Comparison of ENCODE assay signal across 9 mouse cellular contexts in the genomic region with DNA sequence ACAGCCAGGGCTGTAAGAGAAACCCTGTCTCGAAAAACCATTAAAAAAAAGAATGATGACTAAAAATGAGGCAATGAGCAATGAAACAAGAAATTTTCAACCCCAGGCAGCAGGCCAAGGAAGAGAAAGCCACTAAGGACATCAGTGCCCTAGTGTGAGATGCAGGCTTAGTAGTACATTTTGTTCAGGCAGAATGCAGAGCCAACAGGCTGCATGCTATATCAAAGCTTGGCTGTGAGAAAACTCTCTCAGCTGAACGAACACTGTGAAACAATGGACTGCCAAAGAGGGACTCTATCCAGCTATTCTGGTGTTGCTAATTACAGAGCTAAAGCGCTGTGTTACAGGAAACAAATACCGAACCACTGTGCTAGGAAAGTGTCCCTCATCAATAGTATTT.
A peak's percentile ranks its signal among the peaks of the same experiment; 100 is the strongest.
DNase-seq lines count a peak whose midpoint lies in the region; ATAC-seq lines count a peak whose summit lies in the region.
"Had no signal": no experiment of that assay in that cellular context is flagged by ENCODE, and none has a peak within 500 bp of the region (broad histone marks: within the 10 kb centered on the region; RNA-seq: fewer than 3 reads in every experiment).

No protein-coding gene starts in this region.

- H3K4me2 ChIP-seq in midbrain, embryonic 16.5 days (ENCODE audit: low read length), result no peak overlapping the region
- H3K4me2 ChIP-seq: lung, embryonic 15.5 days had no signal

- ATAC-seq in midbrain, embryonic 16.5 days, result no peak

- H3K36me3 ChIP-seq in midbrain, embryonic 16.5 days (ENCODE audit: control insufficient read depth, insufficient read depth, low read length), result no peaks in the 10 kb centered on the region
- H3K36me3 ChIP-seq: lung, embryonic 15.5 days had no signal

- DNase-seq in adrenal gland, postnatal 10 days, result peak; percentile 8
- no peak for DNase-seq in adrenal gland, adult (ENCODE audit: inconsistent age in 2 of 2, low spot score in 1 of 2)
- peak; percentile 16 to 81 for DNase-seq in layer of hippocampus, adult 18-20 months (ENCODE audit: low spot score in 2 of 2)
- DNase-seq in layer of hippocampus, postnatal 25 days (ENCODE audit: extremely low spot score in 1 of 2, low spot score in 1 of 2), result no peak
- DNase-seq in gastrocnemius, postnatal 25 days, result peak; percentile 61
- peak; percentile 32 for DNase-seq in lung, postnatal 36 days
- DNase-seq in urinary bladder, adult 2 months (ENCODE audit: low spot score), result no peak

- H3K9ac ChIP-seq in midbrain, embryonic 16.5 days (ENCODE audit: low read depth, low read length), result no peak overlapping the region
- H3K9ac ChIP-seq: lung, embryonic 15.5 days had no signal

- H3K27ac ChIP-seq in midbrain, embryonic 16.5 days (ENCODE audit: low read length), result no peak overlapping the region
- H3K27ac ChIP-seq: lung, embryonic 15.5 days had no signal

- H3K4me3 ChIP-seq in midbrain, embryonic 16.5 days (ENCODE audit: low read depth, low read length), result no peak overlapping the region
- H3K4me3 ChIP-seq: lung, embryonic 15.5 days had no signal

- H3K4me1 ChIP-seq in midbrain, embryonic 16.5 days (ENCODE audit: control insufficient read depth, insufficient read depth, low read length), result no peaks in the 10 kb centered on the region
- H3K4me1 ChIP-seq: lung, embryonic 15.5 days had no signal

- 69% methylated on average over 4 of the region's 4 CpGs for WGBS in midbrain, embryonic 16.5 days

- H3K27me3 ChIP-seq in midbrain, embryonic 16.5 days (ENCODE audit: control insufficient read depth, insufficient read depth, low read depth, low read length), result no peaks in the 10 kb centered on the region
- H3K27me3 ChIP-seq: lung, embryonic 15.5 days had no signal

- H3K9me3 ChIP-seq in midbrain, embryonic 16.5 days (replicated peaks; ENCODE audit: control insufficient read depth, low read length, poor library complexity, severe bottlenecking), result no peaks in the 10 kb centered on the region
- H3K9me3 ChIP-seq: lung, embryonic 15.5 days had no signal

Comparison
In these comparisons a context has a peak if more than half of its experiments do, and no peak if none do; other contexts are left out.
1. DNase-seq: peak in adrenal gland, postnatal 10 days (single experiment), layer of hippocampus, adult 18-20 months (2 of 2), gastrocnemius, postnatal 25 days (single experiment) and lung, postnatal 36 days (single experiment); none in adrenal gland, adult (0 of 2), layer of hippocampus, postnatal 25 days (0 of 2) and urinary bladder, adult 2 months (single experiment).